Mouse (Mus musculus) midbrain, embryonic 11.5 days (tissue): ENCODE results near the gene Tubgcp2. TPM values are rescaled to one million over a fixed set of nuclear protein-coding genes. Genes with fewer than 3 reads are reported as not detected.

Experiments
- ATAC-seq: fragments of 200-750 bp; cut with Nextera tagmentation; 2 replicates; pipeline ENCODE4 v1.8.0; 2017; ENCODE audit warnings: moderate TSS enrichment, moderate library complexity; ENCODE audit not compliant: low FRiP score
- DNase-seq: peaks from one replicate; pipeline ENCODE4 v3.0.0; 2015; ENCODE audit warnings: low spot score; ENCODE audit errors: missing footprints
- H3K27ac ChIP-seq: fragments of 300-500 bp; sonication (generic); 2 replicates; pipeline ENCODE4 v1.5.1; 2014; ENCODE audit warnings: low read depth, low read length
- H3K27me3 ChIP-seq: fragments of 300-500 bp; sonication (generic); 2 replicates; pipeline ENCODE4 v1.6.1; 2014; ENCODE audit warnings: mild to moderate bottlenecking, low read length, moderate library complexity, mixed read lengths; ENCODE audit not compliant: control insufficient read depth, insufficient read depth
- H3K36me3 ChIP-seq: fragments of 300-500 bp; sonication (generic); 2 replicates; pipeline ENCODE4 v1.6.1; 2014; ENCODE audit warnings: mild to moderate bottlenecking, low read length, moderate library complexity, mixed read lengths; ENCODE audit not compliant: control insufficient read depth, insufficient read depth
- H3K4me1 ChIP-seq: fragments of 300-500 bp; sonication (generic); 2 replicates; pipeline ENCODE4 v1.6.1; 2014; ENCODE audit warnings: low read length; ENCODE audit not compliant: control insufficient read depth, insufficient read depth
- H3K4me2 ChIP-seq: fragments of 300-500 bp; sonication (generic); 2 replicates; pipeline ENCODE4 v1.6.1; 2014; ENCODE audit warnings: mild to moderate bottlenecking, moderate library complexity
- H3K4me3 ChIP-seq: fragments of 300-500 bp; sonication (generic); 2 replicates; pipeline ENCODE4 v1.5.1; 2014; ENCODE audit warnings: low read depth, low read length
- H3K9ac ChIP-seq: fragments of 300-500 bp; sonication (generic); 2 replicates; pipeline ENCODE4 v1.6.1; 2014; ENCODE audit warnings: low read length
- H3K9me3 ChIP-seq: fragments of 300-500 bp; sonication (generic); 2 replicates; pipeline ENCODE4 v1.6.1; 2016; ENCODE audit warnings: low read length; ENCODE audit not compliant: control insufficient read depth
- whole genome bisulfite sequencing: fragments of 180-500 bp; shearing (Covaris S2); extraction: QIAGEN DNeasy Blood & Tissue Kit; methylation state at CpG from one replicate; pipeline ENCODE4 v1.1.7; 2014; 5-methylcytosine and 5-hydroxymethylcytosine counted together
- microRNA counts: library from miRNA; unstranded; fragments of <30 nt; microRNA quantifications from one replicate; lab custom pipeline; 2015
- microRNA-seq: library from miRNA; unstranded; fragments of <30 nt; microRNA quantifications from one replicate; pipeline ENCODE4, GENCODE M21; 2017
- polyA plus RNA-seq: library from polyadenylated mRNA; unstranded; fragments of >200 nt; fragmentation: Nextera tagmentation; extraction: Ambion mirVana; gene quantifications from 2 replicates; pipeline ENCODE4 v1.2.1, GENCODE M21; 2014

The Tubgcp2 gene
- polyA plus RNA-seq, 1 experiment from 2014 or later: 58.9 TPM

- Histone ChIP-seq H3K9ac (peak overlapping the region; percentile 41), H3K27me3 (peaks cover 50% of the 10 kb centered on the region), H3K27ac (no peak overlapping the region), H3K9me3 (no peaks in the 10 kb centered on the region), H3K36me3 (no peaks in the 10 kb centered on the region), H3K4me1 (peaks cover 12% of the 10 kb centered on the region), H3K4me2 (peak overlapping the region; percentile 74), H3K4me3 (peak overlapping the region; percentile 30)
- DNase-seq: peak; percentile 96
- peak; percentile 74 for ATAC-seq
- 0% methylated on average over 15 of the region's 15 CpGs for WGBS
Observed at GRCm38 (mm10) chr7:139949893-139950282, 86.6 kb downstream of the Tubgcp2 start.

GRCm38 (mm10) chr7:139946032-139946431 lies 90.4 kb downstream of the Tubgcp2 start:
- peaks cover 82% of the 10 kb centered on the region for H3K27me3 ChIP-seq
- H3K4me1 ChIP-seq: peaks cover 7% of the 10 kb centered on the region; the same call in 1 of the 2 replicates
- H3K9ac ChIP-seq: no peak overlapping the region
- H3K9me3 ChIP-seq: no peaks in the 10 kb centered on the region
- no peaks in the 10 kb centered on the region for H3K36me3 ChIP-seq
- H3K4me3 ChIP-seq: no peak overlapping the region
- ATAC-seq: no peak
- no peak overlapping the region for H3K27ac ChIP-seq
- DNase-seq: peak; percentile 85
- no peak overlapping the region for H3K4me2 ChIP-seq
- 19% methylated on average over 5 of the region's 5 CpGs for WGBS

MicroRNA genes within 50 kb of the gene (microRNA counts, 519-probe panel; counts per million panel counts)
- microRNA mmu-miR-202-3p (lab: Ali Mortazavi, UCI) (not detected), microRNA mmu-miR-202-5p (lab: Ali Mortazavi, UCI) (not detected)

Small RNA genes lying within 50 kb of the gene (microRNA-seq; reads per million reads assigned to microRNA genes)
- gene Mir202 (not detected), gene Mir7062 (not detected), gene mmu-mir-7686 (not detected)

Other genes with a start within 250 kb of the Tubgcp2 start
- gene Adgra1, start 202.5 kb downstream of the Tubgcp2 start, polyA plus RNA-seq: 11.3 and 15.5 TPM in 2 replicates
- gene Kndc1, start 142.0 kb downstream of the Tubgcp2 start, polyA plus RNA-seq: 0.55 and 0.79 TPM in 2 replicates
- gene Utf1, start 92.9 kb downstream of the Tubgcp2 start, polyA plus RNA-seq: not detected in 2 replicates
- 0.34 and 1.2 TPM in 2 replicates for gene 6430531B16Rik, start 57.9 kb downstream of the Tubgcp2 start, polyA plus RNA-seq
- gene Adam8, start 44.1 kb downstream of the Tubgcp2 start, polyA plus RNA-seq: 1.8 TPM in 2 replicates
- 36.3 and 43.1 TPM in 2 replicates for gene Zfp511, start 278 bp downstream of the Tubgcp2 start, polyA plus RNA-seq
- gene Msx3, start 12.4 kb upstream of the Tubgcp2 start, polyA plus RNA-seq: 6.1 and 8.0 TPM in 2 replicates
- gene Caly, start 45.9 kb upstream of the Tubgcp2 start, polyA plus RNA-seq: 7.6 and 8.8 TPM in 2 replicates
- gene Prap1, start 56.7 kb upstream of the Tubgcp2 start, polyA plus RNA-seq: not detected in 2 replicates
- gene Fuom, start 65.8 kb upstream of the Tubgcp2 start, polyA plus RNA-seq: 13.5 and 13.8 TPM in 2 replicates
- gene Paox, start 79.1 kb upstream of the Tubgcp2 start, polyA plus RNA-seq: 12.1 and 14.7 TPM in 2 replicates
- gene Echs1, start 79.8 kb upstream of the Tubgcp2 start, polyA plus RNA-seq: 163 and 178 TPM in 2 replicates
- 21.4 and 31.2 TPM in 2 replicates for gene Mtg1, start 100.9 kb upstream of the Tubgcp2 start, polyA plus RNA-seq
- 0.59 and 0.89 TPM in 2 replicates for gene Sprn, start 118.2 kb upstream of the Tubgcp2 start, polyA plus RNA-seq
- gene Olfr522, start 128.1 kb upstream of the Tubgcp2 start, polyA plus RNA-seq: not detected in 2 replicates
- not detected in 2 replicates for gene Olfr523, start 136.5 kb upstream of the Tubgcp2 start, polyA plus RNA-seq
- not detected in 2 replicates for gene Olfr524, start 169.3 kb upstream of the Tubgcp2 start, polyA plus RNA-seq
- not detected in 2 replicates for gene Cd163l1, start 181.6 kb upstream of the Tubgcp2 start, polyA plus RNA-seq
- not detected in 2 replicates for gene 5830411N06Rik, start 210.6 kb upstream of the Tubgcp2 start, polyA plus RNA-seq